Comparison of ENCODE assay signal across 8 mouse cellular contexts in the genomic region with DNA sequence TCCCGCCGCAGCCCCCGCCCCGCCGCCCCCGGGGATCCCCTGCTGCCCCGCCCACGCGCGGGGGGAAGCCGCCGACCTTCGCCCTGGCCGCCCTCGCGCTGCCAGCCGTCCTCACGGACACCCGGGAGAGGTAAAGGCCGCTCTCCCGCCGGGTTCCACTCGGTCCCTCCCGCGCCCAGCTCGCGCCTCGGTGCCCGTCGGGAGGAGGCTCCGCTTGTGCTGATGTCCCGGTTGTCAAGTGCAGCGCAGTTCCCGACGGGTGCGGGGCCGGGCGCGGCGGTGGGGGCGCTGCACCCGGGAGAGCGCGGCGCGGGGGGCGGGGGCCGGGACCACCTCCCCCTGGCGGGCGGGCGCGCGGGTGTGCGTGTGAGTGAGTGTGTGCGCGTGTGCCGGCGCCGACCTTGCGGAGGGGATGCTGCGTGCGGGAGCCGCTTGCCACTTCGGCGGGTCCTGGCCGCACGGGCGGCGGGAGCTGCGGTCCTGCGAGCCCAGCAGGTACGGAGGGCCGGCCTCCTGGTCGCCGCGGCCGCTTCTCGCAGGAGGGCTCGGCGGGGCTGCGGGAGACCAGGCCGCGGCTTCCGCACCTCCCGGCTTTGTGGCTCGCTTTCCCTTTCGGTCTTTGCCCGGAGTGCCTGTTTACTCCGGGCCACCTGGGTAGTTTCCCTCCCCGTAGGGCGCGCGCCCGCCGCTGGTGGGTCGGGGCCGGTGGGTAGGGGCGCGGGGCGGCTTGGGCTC. TPM values are rescaled to one million over a fixed set of nuclear protein-coding genes. Genes with fewer than 3 reads are reported as not detected.
A peak's percentile ranks its signal among the peaks of the same experiment; 100 is the strongest.
DNase-seq lines count a peak whose midpoint lies in the region; ATAC-seq lines count a peak whose summit lies in the region.

Gene Hivep1, plus strand, starts transcription at position 61 of the 735 bp plus-strand sequence.

- peak within 1 kb of the TSS; percentile 95 for H3K27ac ChIP-seq in forebrain, embryonic 11.5 days (ENCODE audit: low read depth, low read length)
- H3K27ac ChIP-seq in heart, embryonic 16.5 days (ENCODE audit: low read length) = peak within 1 kb of the TSS; percentile 95
- peak within 1 kb of the TSS; percentile 96 for H3K27ac ChIP-seq in lung, embryonic 16.5 days (ENCODE audit: low read length)

- peaks cover 7% of the 10 kb centered on the region; the same call in 1 of the 2 replicates for H3K4me1 ChIP-seq in forebrain, embryonic 11.5 days (replicated peaks; ENCODE audit: control insufficient read depth, insufficient read depth, low read length)
- H3K4me1 ChIP-seq in heart, embryonic 16.5 days (ENCODE audit: control insufficient read depth, insufficient read depth, low read length) = peaks cover 10% of the 10 kb centered on the region
- peaks cover 12% of the 10 kb centered on the region for H3K4me1 ChIP-seq in lung, embryonic 16.5 days (replicated peaks; ENCODE audit: control insufficient read depth, insufficient read depth, low read length)

- ATAC-seq in forebrain, embryonic 11.5 days (replicated peaks; ENCODE audit: low FRiP score) = peak; percentile 58
- peak; percentile 17 for ATAC-seq in heart, embryonic 16.5 days (replicated peaks; ENCODE audit: extremely low read depth, insufficient read depth, low FRiP score)
- ATAC-seq in lung, embryonic 16.5 days (ENCODE audit: low read depth) = peak; percentile 35

- H3K4me2 ChIP-seq in forebrain, embryonic 11.5 days (ENCODE audit: low read depth, low read length, severe bottlenecking) = peak within 1 kb of the TSS; percentile 83
- peak within 1 kb of the TSS; percentile 80 for H3K4me2 ChIP-seq in heart, embryonic 16.5 days (ENCODE audit: low read depth, low read length)
- peak within 1 kb of the TSS; percentile 91 for H3K4me2 ChIP-seq in lung, embryonic 16.5 days (ENCODE audit: low read depth, low read length)

- peak; percentile 41 for DNase-seq in ES-CJ7 (ENCODE audit: low read depth, low spot score)
- peak; percentile 29 for DNase-seq in c-Kit-negative CD71-positive TER-119-positive erythroid progenitor cells, embryonic 14.5 days (ENCODE audit: low read depth, low spot score)
- peak; percentile 89 for DNase-seq in forebrain, embryonic 11.5 days (ENCODE audit: low spot score)
- DNase-seq in layer of hippocampus, postnatal 10 days (ENCODE audit: low spot score in 2 of 2) = peak; percentile 71 to 80
- DNase-seq in retina, adult 2 months (ENCODE audit: low read depth, low spot score) = peak; percentile 22
- peak; percentile 24 for DNase-seq in urinary bladder, postnatal 10 days (ENCODE audit: low spot score)

- H3K27me3 ChIP-seq in forebrain, embryonic 11.5 days (ENCODE audit: control insufficient read depth, insufficient read depth, low read length) = no peaks in the 10 kb centered on the region
- no peaks in the 10 kb centered on the region for H3K27me3 ChIP-seq in heart, embryonic 16.5 days (ENCODE audit: control insufficient read depth, insufficient read depth, low read length)
- H3K27me3 ChIP-seq in lung, embryonic 16.5 days (ENCODE audit: control insufficient read depth, insufficient read depth, low read depth, low read length) = no peaks in the 10 kb centered on the region

- H3K4me3 ChIP-seq in forebrain, embryonic 11.5 days (ENCODE audit: low read depth, low read length) = peak within 1 kb of the TSS; percentile 91
- peak within 1 kb of the TSS; percentile 75 for H3K4me3 ChIP-seq in heart, embryonic 16.5 days (ENCODE audit: low read length)
- H3K4me3 ChIP-seq in lung, embryonic 16.5 days (ENCODE audit: low read length) = peak within 1 kb of the TSS; percentile 97

- no peaks in the 10 kb centered on the region for H3K9me3 ChIP-seq in forebrain, embryonic 11.5 days (ENCODE audit: control insufficient read depth, low read length)
- no peaks in the 10 kb centered on the region for H3K9me3 ChIP-seq in heart, embryonic 16.5 days (replicated peaks; ENCODE audit: control insufficient read depth, low read length)
- H3K9me3 ChIP-seq in lung, embryonic 16.5 days (ENCODE audit: control insufficient read depth, low read length) = no peaks in the 10 kb centered on the region

- H3K36me3 ChIP-seq in forebrain, embryonic 11.5 days (ENCODE audit: control insufficient read depth, insufficient read depth, low read length) = peaks cover 5% of the 10 kb centered on the region; the same call in 1 of the 2 replicates
- H3K36me3 ChIP-seq in heart, embryonic 16.5 days (ENCODE audit: control insufficient read depth, insufficient read depth) = peaks cover 10% of the 10 kb centered on the region
- H3K36me3 ChIP-seq in lung, embryonic 16.5 days (ENCODE audit: control insufficient read depth, insufficient read depth, low read length) = peaks cover 10% of the 10 kb centered on the region

- peak within 1 kb of the TSS; percentile 91 for H3K9ac ChIP-seq in forebrain, embryonic 11.5 days (ENCODE audit: low read length)
- peak within 1 kb of the TSS; percentile 84 for H3K9ac ChIP-seq in heart, embryonic 16.5 days (ENCODE audit: low read length)
- H3K9ac ChIP-seq in lung, embryonic 16.5 days (ENCODE audit: low read length) = peak within 1 kb of the TSS; percentile 82

- under 1% methylated on average over 65 of the region's 100 CpGs for WGBS in forebrain, embryonic 11.5 days
- WGBS in heart, embryonic 16.5 days = under 1% methylated on average over 63 of the region's 100 CpGs
- 0% methylated on average over 27 of the region's 100 CpGs for WGBS in lung, embryonic 16.5 days

RNA-seq across cellular contexts. Expression of gene Hivep1, which starts in this region (rescaled TPM):
- 13.2 and 16.5 TPM in 2 replicates for polyA plus RNA-seq in forebrain, embryonic 11.5 days (2014; fragmentation: Nextera tagmentation; extraction: Ambion mirVana)
- polyA plus RNA-seq in heart, embryonic 16.5 days (2015; fragmentation: Nextera tagmentation; extraction: Ambion mirVana) = 4.0 and 4.1 TPM in 2 replicates
- total RNA-seq in layer of hippocampus, postnatal 10 days (2021) = 10 to 100 TPM; 40.9 to 44.3 TPM
- polyA plus RNA-seq in lung, embryonic 16.5 days (2015; fragmentation: Nextera tagmentation; extraction: Ambion mirVana) = 7.6 and 8.6 TPM in 2 replicates

Comparison
In these comparisons a context has a peak if more than half of its experiments do, and no peak if none do; other contexts are left out.
1. Peak in every context shown above with its lines: DNase-seq, ATAC-seq, H3K4me3 ChIP-seq and H3K27ac ChIP-seq.
2. DNase-seq: peak in every context shown above with its lines; median percentile 89 in forebrain, embryonic 11.5 days; 76 in layer of hippocampus, postnatal 10 days; 41 in ES-CJ7; 29 in c-Kit-negative CD71-positive TER-119-positive erythroid progenitor cells, embryonic 14.5 days; 24 in urinary bladder, postnatal 10 days; 22 in retina, adult 2 months.